Mouse (Mus musculus) liver, embryonic 15.5 days (tissue): ENCODE measurements around the gene Olfr1252. TPM values are rescaled to one million over a fixed set of nuclear protein-coding genes. Genes with fewer than 3 reads are reported as not detected.

ENCODE experiments used
- ATAC-seq: fragments of 200-750 bp; cut with Nextera tagmentation; 2 replicates; pipeline ENCODE4 v1.8.0; 2017; ENCODE audit warnings: moderate number of reproducible peaks, mild to moderate bottlenecking, moderate library complexity; ENCODE audit not compliant: insufficient read depth
- H3K27ac ChIP-seq: fragments of 300-500 bp; sonication (generic); replicated peaks from 2 replicates; pipeline ENCODE4 v1.5.1; 2015; ENCODE audit warnings: mild to moderate bottlenecking, inconsistent platforms
- H3K27me3 ChIP-seq: fragments of 300-500 bp; sonication (generic); 2 replicates; pipeline ENCODE4 v1.6.1; 2015; ENCODE audit warnings: mild to moderate bottlenecking, inconsistent platforms
- H3K36me3 ChIP-seq: fragments of 300-500 bp; sonication (generic); replicated peaks from 2 replicates; pipeline ENCODE4 v1.6.1; 2015; ENCODE audit warnings: moderate library complexity, mild to moderate bottlenecking, inconsistent platforms
- H3K4me1 ChIP-seq: fragments of 300-500 bp; sonication (generic); replicated peaks from 2 replicates; pipeline ENCODE4 v1.6.1; 2015; ENCODE audit warnings: inconsistent platforms
- H3K4me2 ChIP-seq: fragments of 300-500 bp; sonication (generic); 2 replicates; pipeline ENCODE4 v1.6.1; 2015; ENCODE audit warnings: moderate library complexity, mild to moderate bottlenecking, inconsistent platforms
- H3K4me3 ChIP-seq: fragments of 300-500 bp; sonication (generic); replicated peaks from 2 replicates; pipeline ENCODE4 v1.5.1; 2015; ENCODE audit warnings: mild to moderate bottlenecking, inconsistent platforms
- H3K9ac ChIP-seq: fragments of 300-500 bp; sonication (generic); 2 replicates; pipeline ENCODE4 v1.6.1; 2015; ENCODE audit warnings: moderate library complexity, mild to moderate bottlenecking, inconsistent platforms
- H3K9me3 ChIP-seq: fragments of 300-500 bp; sonication (generic); replicated peaks from 2 replicates; pipeline ENCODE4 v1.6.1; 2016; ENCODE audit warnings: inconsistent platforms
- WGBS: fragments of 180-500 bp; shearing (Covaris S2); methylation state at CpG from one replicate; pipeline ENCODE4 v1.1.7; 2015; ENCODE audit warnings: mixed read lengths; ENCODE audit not compliant: insufficient replicate concordance; 5-methylcytosine and 5-hydroxymethylcytosine counted together
- polyA plus RNA-seq: library from polyadenylated mRNA; unstranded; fragments of >200 nt; fragmentation: Nextera tagmentation; extraction: Ambion mirVana; gene quantifications from 2 replicates; pipeline ENCODE4 v1.2.1, GENCODE M21; 2015

Olfr1252 gene
- polyA plus RNA-seq: not detected in 2 replicates

DNA sequence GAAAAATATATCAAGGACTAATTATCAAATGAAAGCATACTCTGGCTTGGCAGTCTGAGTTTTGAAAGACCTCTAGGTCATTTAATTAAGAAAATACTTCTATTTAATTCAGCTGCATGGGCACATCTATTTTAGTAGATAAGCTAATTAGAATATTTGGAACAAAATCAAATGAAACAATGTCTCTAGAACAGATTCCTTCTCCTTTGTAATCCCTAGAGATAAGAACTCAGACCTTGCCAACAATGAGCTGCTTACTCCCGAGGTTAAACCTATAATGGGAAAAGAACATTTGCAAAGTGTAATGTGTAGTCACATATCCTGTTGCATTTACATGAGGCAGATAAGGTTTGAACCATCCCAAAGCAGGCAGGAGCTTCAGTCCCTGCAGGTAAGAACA, at the start of gene Olfr1252:
Gene Olfr1252, minus strand, starts transcription at position 101 of the 400 bp plus-strand sequence.
- 20% methylated on average over 1 of the region's 1 CpGs for WGBS
- no peak within 1 kb of the TSS for H3K27ac ChIP-seq
- H3K36me3 ChIP-seq: no peaks in the 10 kb centered on the region
- no peak within 1 kb of the TSS for H3K9ac ChIP-seq
- no peak within 1 kb of the TSS for H3K4me2 ChIP-seq
- no peaks in the 10 kb centered on the region for H3K9me3 ChIP-seq
- no peaks in the 10 kb centered on the region for H3K27me3 ChIP-seq
- no peak within 1 kb of the TSS for H3K4me3 ChIP-seq
- no peak for ATAC-seq
- no peaks in the 10 kb centered on the region for H3K4me1 ChIP-seq

DNA sequence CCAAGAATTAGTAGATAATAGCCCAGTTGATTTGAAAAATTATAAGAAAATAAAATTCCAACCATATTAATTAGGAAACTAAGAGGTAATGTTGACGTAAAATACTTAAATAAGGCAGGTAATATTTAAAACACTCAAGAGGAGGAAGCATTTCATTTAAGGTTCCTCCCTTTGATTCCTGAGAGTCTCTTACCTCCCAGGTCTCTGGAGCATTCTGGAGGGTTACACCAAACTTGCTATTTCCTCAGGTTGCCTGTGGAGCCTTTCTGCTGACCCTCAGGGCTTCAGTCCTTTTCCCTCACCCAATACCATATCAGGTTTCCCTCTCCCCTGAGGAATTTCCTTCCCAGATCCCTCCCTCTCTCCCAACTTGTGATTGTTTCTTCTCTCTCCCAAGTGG, 32.2 kb upstream of the Olfr1252 start, which contains the start of gene Olfr1253:
Gene Olfr1253, minus strand, starts transcription at position 101 of the 400 bp plus-strand sequence.
- Histone ChIP-seq H3K4me2 (no peak within 1 kb of the TSS), H3K4me1 (no peaks in the 10 kb centered on the region), H3K4me3 (no peak within 1 kb of the TSS), H3K9me3 (no peaks in the 10 kb centered on the region), H3K27me3 (no peaks in the 10 kb centered on the region), H3K27ac (no peak within 1 kb of the TSS), H3K36me3 (no peaks in the 10 kb centered on the region), H3K9ac (no peak within 1 kb of the TSS)
- WGBS: 56% methylated on average over 1 of the region's 1 CpGs
- ATAC-seq: no peak

DNA sequence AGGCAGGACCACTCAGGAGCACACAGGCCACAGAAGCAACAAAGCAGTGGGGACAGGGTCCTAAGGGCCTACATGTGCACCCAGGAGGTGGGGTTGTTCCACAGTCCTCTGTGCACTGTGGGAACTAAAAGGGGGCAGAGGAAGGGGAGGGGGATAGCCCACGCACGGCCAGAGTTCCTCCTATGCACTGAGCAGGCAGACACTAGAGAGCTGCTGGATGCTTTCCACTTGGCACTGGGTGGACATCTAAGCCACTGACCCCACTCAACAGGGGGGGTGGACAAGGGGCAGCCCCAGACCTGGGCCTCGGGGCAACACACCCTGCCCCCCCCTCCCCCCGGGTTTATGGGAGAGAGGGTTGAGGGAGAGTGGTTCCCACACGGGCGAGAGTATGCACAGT, 32.8 kb downstream of the Olfr1252 start:
- ATAC-seq: no peak
- Histone ChIP-seq H3K36me3 (no peaks in the 10 kb centered on the region), H3K27ac (no peak overlapping the region), H3K4me3 (no peak overlapping the region), H3K4me1 (no peaks in the 10 kb centered on the region), H3K4me2 (no peak overlapping the region), H3K27me3 (no peaks in the 10 kb centered on the region), H3K9ac (no peak overlapping the region), H3K9me3 (no peaks in the 10 kb centered on the region)
- WGBS: 60% methylated on average over 6 of the region's 6 CpGs

DNA sequence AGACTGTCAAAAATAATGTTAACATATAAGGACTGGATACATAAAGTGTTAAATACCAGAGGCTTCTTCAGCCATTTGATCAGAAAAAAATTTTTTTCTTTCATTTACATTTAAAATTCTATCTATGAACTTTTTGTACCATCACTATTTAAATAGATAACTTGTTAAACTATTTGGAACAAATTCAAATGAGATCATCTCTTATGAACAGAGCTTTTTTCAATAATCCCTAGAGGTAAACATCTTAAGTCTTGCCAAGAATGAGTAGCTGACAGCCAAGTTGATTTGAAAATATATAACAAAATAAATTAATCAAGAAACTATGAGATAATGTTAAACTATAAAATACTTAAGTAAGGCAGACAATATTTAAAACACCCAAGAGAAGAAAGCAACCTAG, 53.0 kb downstream of the Olfr1252 start, which contains the start of gene Olfr1251:
Gene Olfr1251, minus strand, starts transcription at position 101 of the 400 bp plus-strand sequence.
- H3K9ac ChIP-seq: no peak within 1 kb of the TSS
- H3K9me3 ChIP-seq: no peaks in the 10 kb centered on the region
- no peak within 1 kb of the TSS for H3K27ac ChIP-seq
- no peak within 1 kb of the TSS for H3K4me2 ChIP-seq
- H3K4me3 ChIP-seq: no peak within 1 kb of the TSS
- no peaks in the 10 kb centered on the region for H3K4me1 ChIP-seq
- H3K27me3 ChIP-seq: no peaks in the 10 kb centered on the region
- no peaks in the 10 kb centered on the region for H3K36me3 ChIP-seq
- no peak for ATAC-seq

Other genes with a start within 250 kb of the Olfr1252 start
- not detected in 2 replicates for gene Olfr1241, start 237.9 kb downstream of the Olfr1252 start, polyA plus RNA-seq
- not detected in 2 replicates for gene Olfr1242, start 226.7 kb downstream of the Olfr1252 start, polyA plus RNA-seq
- not detected in 2 replicates for gene Olfr1243, start 193.5 kb downstream of the Olfr1252 start, polyA plus RNA-seq
- gene Olfr1245, start 146.6 kb downstream of the Olfr1252 start, polyA plus RNA-seq: not detected in 2 replicates
- gene Olfr1246, start 131.9 kb downstream of the Olfr1252 start, polyA plus RNA-seq: not detected in 2 replicates
- gene Olfr1247, start 110.9 kb downstream of the Olfr1252 start, polyA plus RNA-seq: not detected in 2 replicates
- not detected in 2 replicates for gene Olfr1248, start 106.8 kb downstream of the Olfr1252 start, polyA plus RNA-seq
- gene Olfr1249, start 90.0 kb downstream of the Olfr1252 start, polyA plus RNA-seq: not detected in 2 replicates
- gene Olfr1250, start 63.5 kb downstream of the Olfr1252 start, polyA plus RNA-seq: not detected in 2 replicates
- not detected in 2 replicates for gene Olfr1251, start 53.1 kb downstream of the Olfr1252 start, polyA plus RNA-seq
- not detected in 2 replicates for gene Olfr1253, start 32.1 kb upstream of the Olfr1252 start, polyA plus RNA-seq
- gene Olfr1254, start 68.6 kb upstream of the Olfr1252 start, polyA plus RNA-seq: not detected in 2 replicates
- not detected in 2 replicates for gene Olfr1255, start 87.0 kb upstream of the Olfr1252 start, polyA plus RNA-seq
- gene Olfr1256, start 116.5 kb upstream of the Olfr1252 start, polyA plus RNA-seq: not detected in 2 replicates
- not detected in 2 replicates for gene Olfr48, start 123.2 kb upstream of the Olfr1252 start, polyA plus RNA-seq
- gene Olfr1257, start 153.4 kb upstream of the Olfr1252 start, polyA plus RNA-seq: not detected in 2 replicates
- gene Olfr1258, start 202.3 kb upstream of the Olfr1252 start, polyA plus RNA-seq: not detected in 2 replicates
- gene Olfr1259, start 223.7 kb upstream of the Olfr1252 start, polyA plus RNA-seq: not detected in 2 replicates
- gene Olfr1260, start 249.3 kb upstream of the Olfr1252 start, polyA plus RNA-seq: not detected in 2 replicates